Mouse (Mus musculus) neutrophil, adult 5-6 weeks (primary cell): ENCODE measurements at regions not wholly inside any gene's neighbourhood (a gene's known extent, or its start where the extent isn't known, plus 50 kb on each side); places are given as distances from the start of the nearest gene placed in this dataset.

Experiments used
- ATAC-seq: fragments of 151-379, 151-347 bp; 2 replicates; pipeline ENCODE4 v1.8.0; 2017; ENCODE audit warnings: mild to moderate bottlenecking, moderate TSS enrichment; ENCODE audit not compliant: insufficient number of reproducible peaks, poor library complexity, low FRiP score, severe bottlenecking; ENCODE audit errors: extremely low read depth

DNA sequence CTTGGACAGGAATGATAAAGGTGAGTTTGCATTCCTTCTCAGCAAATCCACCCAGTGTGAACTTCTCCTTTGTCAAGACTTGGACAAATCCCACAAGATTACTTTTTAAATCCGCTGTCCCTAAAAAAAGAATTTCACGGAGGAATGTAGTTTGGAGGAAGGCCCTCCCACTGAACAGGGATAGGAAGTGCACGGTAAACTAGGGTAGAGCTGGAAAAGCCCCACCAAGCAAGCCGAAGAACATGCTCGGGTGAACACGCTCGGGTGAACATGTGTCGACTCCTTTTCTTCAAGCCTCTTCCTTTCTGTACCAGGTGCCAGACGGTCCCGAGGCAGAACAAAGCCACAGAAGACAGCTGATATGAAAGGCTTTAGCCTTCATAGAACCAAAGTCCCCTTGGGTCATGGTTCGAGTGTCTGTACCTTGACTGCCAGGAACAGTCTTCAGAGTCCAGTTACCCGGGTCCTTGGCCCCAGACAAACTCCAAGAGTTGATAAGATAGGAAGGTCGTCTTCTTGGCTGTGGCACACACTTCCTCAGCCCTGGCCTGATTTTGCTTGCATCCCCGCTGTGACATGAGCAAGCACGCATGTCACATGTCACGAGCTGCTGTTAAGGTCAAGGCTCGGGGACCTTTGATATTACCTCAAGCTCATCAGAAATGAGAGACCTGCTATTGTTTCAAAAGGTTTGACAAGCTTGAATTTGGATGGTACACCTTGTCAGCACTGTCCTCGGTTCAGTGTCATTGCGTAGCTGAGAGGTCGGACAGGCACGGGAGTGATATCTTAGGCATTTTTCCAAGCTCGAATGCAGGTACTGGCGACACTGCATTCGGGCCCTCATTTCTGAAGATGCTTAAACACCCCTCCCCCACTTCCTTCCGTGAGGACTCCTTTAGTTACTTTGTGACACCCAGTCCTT is 51.5 kb upstream of the Ryk start:
- ATAC-seq, result no peak

DNA sequence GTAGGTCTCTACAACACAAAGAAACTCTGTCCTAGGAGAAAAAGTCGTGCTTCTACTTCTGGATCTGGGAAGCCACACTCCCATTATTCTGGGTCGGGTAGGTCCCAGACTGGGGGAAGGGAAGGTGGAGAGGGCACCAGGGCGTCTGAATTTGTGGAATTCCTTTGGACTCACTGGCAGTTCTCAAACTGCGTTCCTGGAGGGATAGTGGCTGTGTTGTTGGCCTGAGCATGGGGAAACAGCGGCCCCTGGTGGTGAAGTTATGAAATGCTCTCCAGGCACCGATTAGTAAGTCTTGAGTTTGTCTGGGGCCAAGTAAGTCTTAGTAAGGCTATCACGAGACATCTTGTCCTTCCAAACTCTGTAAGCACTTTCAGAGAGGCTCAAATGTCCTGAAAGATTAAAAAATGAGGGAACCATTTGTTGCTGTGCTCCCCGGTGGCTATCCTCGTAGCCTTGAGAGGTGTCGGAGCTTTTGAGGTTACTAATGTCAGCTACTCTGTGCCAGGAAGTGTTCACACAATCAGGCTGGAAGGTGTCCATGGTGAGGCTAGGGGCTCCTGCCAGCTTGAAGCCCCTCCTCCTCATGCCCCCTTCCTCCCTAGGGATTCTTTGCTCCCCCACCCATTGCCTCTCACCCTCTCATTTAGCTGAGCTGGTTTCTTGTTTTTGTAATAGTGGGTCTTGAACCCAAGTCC is 50.2 kb upstream of the Ryk start:
- ATAC-seq, result peak; percentile 63
